Mouse (Mus musculus) stomach, postnatal 0 days (tissue): ENCODE measurements at regions not wholly inside any gene's neighbourhood (a gene's known extent, or its start where the extent isn't known, plus 50 kb on each side); places are given as distances from the start of the nearest gene placed in this dataset.

Experiments used
- CTCF ChIP-seq: IDR thresholded peaks from 2 replicates; pipeline ENCODE4 v1.5.1; 2016; ENCODE audit warnings: antibody characterized with exemption, low read depth, mild to moderate bottlenecking, moderate library complexity
- EP300 ChIP-seq: optimal IDR thresholded peaks from 2 replicates; pipeline ENCODE3; 2016; ENCODE audit warnings: antibody characterized with exemption

DNA sequence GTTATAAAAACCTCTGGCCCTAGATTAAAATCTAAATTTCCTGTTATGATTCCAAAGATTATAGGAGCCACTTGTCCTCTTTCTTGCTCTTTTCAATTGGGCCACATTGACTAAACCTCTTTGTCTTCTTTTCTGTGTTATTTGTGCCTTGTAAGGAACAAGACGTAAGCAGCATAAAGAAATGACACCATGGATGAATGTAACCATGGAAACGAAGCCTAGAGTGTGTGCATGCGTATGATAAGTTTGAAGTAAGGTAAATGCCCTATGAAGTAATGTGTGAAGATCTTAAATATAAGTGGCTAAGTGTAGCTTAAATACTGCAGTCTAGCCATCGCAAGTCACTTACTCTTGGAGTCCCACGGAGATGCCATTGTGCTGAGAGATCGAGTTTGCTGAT lies 177.4 kb upstream of the Slc7a14 start:
- no peak for TF ChIP-seq CTCF
- TF ChIP-seq EP300: no peak
